Comparison of ENCODE assay signal across 23 mouse cellular contexts in the genomic region with DNA sequence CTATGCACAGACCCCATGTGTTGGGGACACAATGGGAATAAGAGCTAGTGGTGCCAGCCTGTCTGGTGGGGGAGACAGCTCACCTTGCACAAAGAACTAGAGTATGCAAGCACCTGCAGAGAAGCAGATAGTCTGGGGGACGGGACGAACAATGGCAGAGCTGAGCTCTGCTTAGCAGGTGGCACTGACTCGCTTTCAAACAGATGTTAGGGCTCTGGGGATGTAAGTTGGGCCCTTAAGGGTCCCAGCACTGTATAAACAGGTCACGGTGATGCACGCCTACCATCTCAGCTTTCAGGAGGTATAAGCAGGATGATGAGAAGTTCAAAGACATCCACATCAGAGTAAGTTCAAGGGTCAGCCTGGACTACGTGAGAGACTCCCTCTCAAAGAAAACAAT.
A peak's percentile ranks its signal among the peaks of the same experiment; 100 is the strongest.
DNase-seq lines count a peak whose midpoint lies in the region; ATAC-seq lines count a peak whose summit lies in the region.
"Had no signal": no experiment of that assay in that cellular context is flagged by ENCODE, and none has a peak within 500 bp of the region (broad histone marks: within the 10 kb centered on the region; RNA-seq: fewer than 3 reads in every experiment).

No protein-coding gene starts in this region.

- ATAC-seq in midbrain, embryonic 14.5 days (ENCODE audit: low FRiP score, low TSS enrichment), result no peak
- ATAC-seq: forebrain, embryonic 13.5 days; forebrain, embryonic 16.5 days; Patski had no signal

- no peak overlapping the region for H3K27ac ChIP-seq in midbrain, embryonic 14.5 days (replicated peaks; ENCODE audit: low read depth, low read length)
- H3K27ac ChIP-seq: forebrain, embryonic 10.5 days; forebrain, embryonic 13.5 days; heart, adult 2 months; heart, embryonic 10.5 days; heart, embryonic 13.5 days; hindbrain, embryonic 12.5 days; hindbrain, embryonic 15.5 days had no signal

- DNase-seq in A20 (ENCODE audit: low read depth, low spot score), result peak; percentile 38
- DNase-seq in thymus, postnatal 0 days (ENCODE audit: low spot score), result peak; percentile 71
- peak; percentile 47 for DNase-seq in thymus, postnatal 25 days
- no peak for DNase-seq in midbrain, embryonic 14.5 days
- DNase-seq in cerebellum, adult 11-12 months, result no peak
- no peak for DNase-seq in layer of hippocampus, adult 11-12 months (ENCODE audit: low spot score)
- DNase-seq: adrenal gland, postnatal 10 days; adrenal gland, postnatal 36 days; B cell, adult 2 months; cerebellum, adult 8-10 months; cerebellum, postnatal 14 days; gastrocnemius, postnatal 10 days; gastrocnemius, postnatal 36 days; heart, adult 2 months had no signal

- peaks cover 5% of the 10 kb centered on the region; the same call in 1 of the 2 replicates for H3K4me1 ChIP-seq in midbrain, embryonic 14.5 days (ENCODE audit: control insufficient read depth, insufficient read depth, low read length)

- H3K9me3 ChIP-seq in midbrain, embryonic 14.5 days (ENCODE audit: control insufficient read depth, low read length), result no peaks in the 10 kb centered on the region
- H3K9me3 ChIP-seq: forebrain, embryonic 10.5 days; forebrain, embryonic 13.5 days; heart, embryonic 10.5 days; heart, embryonic 13.5 days; hindbrain, embryonic 12.5 days; hindbrain, embryonic 15.5 days had no signal

- H3K36me3 ChIP-seq in midbrain, embryonic 14.5 days (ENCODE audit: control insufficient read depth, insufficient read depth, low read length), result no peaks in the 10 kb centered on the region
- H3K36me3 ChIP-seq: forebrain, embryonic 10.5 days; G1E; heart, embryonic 10.5 days; heart, embryonic 13.5 days; hindbrain, embryonic 12.5 days; hindbrain, embryonic 15.5 days had no signal

- no peak overlapping the region for H3K4me3 ChIP-seq in midbrain, embryonic 14.5 days (replicated peaks; ENCODE audit: low read depth, low read length)
- H3K4me3 ChIP-seq: forebrain, embryonic 10.5 days; forebrain, embryonic 13.5 days; heart, adult 2 months; heart, embryonic 10.5 days; heart, embryonic 13.5 days; hindbrain, embryonic 12.5 days; hindbrain, embryonic 15.5 days had no signal

- no peak overlapping the region for H3K9ac ChIP-seq in midbrain, embryonic 14.5 days (replicated peaks; ENCODE audit: low read length)
- H3K9ac ChIP-seq: forebrain, embryonic 13.5 days; heart, embryonic 13.5 days; hindbrain, embryonic 12.5 days; hindbrain, embryonic 15.5 days had no signal

- WGBS in midbrain, embryonic 14.5 days, result 51% methylated on average over 6 of the region's 6 CpGs

- no peaks in the 10 kb centered on the region for H3K27me3 ChIP-seq in midbrain, embryonic 14.5 days (ENCODE audit: control insufficient read depth, insufficient read depth, low read length)
- H3K27me3 ChIP-seq: Patski had no signal

- no peak overlapping the region for H3K4me2 ChIP-seq in midbrain, embryonic 14.5 days (ENCODE audit: low read length)
- H3K4me2 ChIP-seq: forebrain, embryonic 13.5 days; heart, embryonic 13.5 days; hindbrain, embryonic 12.5 days; hindbrain, embryonic 15.5 days had no signal

Comparison
In these comparisons a context has a peak if more than half of its experiments do, and no peak if none do; other contexts are left out.
1. DNase-seq: peak in A20 (single experiment), thymus, postnatal 0 days (single experiment) and thymus, postnatal 25 days (single experiment); none in midbrain, embryonic 14.5 days (single experiment), cerebellum, adult 11-12 months (single experiment) and layer of hippocampus, adult 11-12 months (single experiment).